Mouse (Mus musculus) neutrophil, adult 65 days (primary cell): ENCODE data around the gene Prl8a2. TPM values are rescaled to one million over a fixed set of nuclear protein-coding genes. Genes with fewer than 3 reads are reported as not detected.

Experiments used
- total RNA-seq: library from RNA; stranded (reverse); gene quantifications from 2 replicates; pipeline ENCODE4 v1.2.4, GENCODE M21; 2023

Prl8a2 gene
- total RNA-seq, result not detected in 2 replicates

DNA sequence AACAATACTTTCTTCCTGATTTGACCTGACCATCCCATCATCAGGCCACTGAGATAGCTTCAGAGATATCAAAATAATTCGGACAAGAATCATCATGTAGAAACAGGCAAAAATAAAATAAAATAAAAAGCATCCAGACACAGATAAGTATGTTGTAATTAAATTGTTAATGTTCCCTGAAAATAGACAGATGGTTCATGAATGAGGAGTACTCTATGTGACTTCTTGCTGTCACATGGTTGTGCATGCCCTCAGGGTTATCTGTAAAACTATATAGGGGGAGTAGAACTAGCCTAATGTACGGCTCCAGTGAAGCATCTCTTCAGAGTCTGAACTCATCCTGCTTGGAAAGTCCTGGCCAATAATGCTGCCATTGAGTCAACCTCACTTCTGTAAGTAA is at the start of gene Prl8a2:
Gene Prl8a2, plus strand, starts transcription at position 301 of the 400 bp plus-strand sequence.

GRCm38 (mm10) chr13:27312334-27313225 is 32.9 kb upstream of the Prl8a2 start, which contains the start of gene Prl6a1:
Gene Prl6a1, plus strand, starts transcription at chr13:27312627.

GRCm38 (mm10) chr13:27390746-27391145 is 45.3 kb downstream of the Prl8a2 start, which contains the start of gene Prl2b1:
Gene Prl2b1, minus strand, starts transcription at chr13:27390846.

Other genes starting within 250 kb of the Prl8a2 start
- gene Prl3d2, start 224.0 kb upstream of the Prl8a2 start, total RNA-seq, result not detected in 2 replicates
- not detected in 2 replicates for gene Prl3d3, start 188.9 kb upstream of the Prl8a2 start, total RNA-seq
- gene Prl3c1, start 149.0 kb upstream of the Prl8a2 start, total RNA-seq, result not detected in 2 replicates
- not detected in 2 replicates for gene Prl3b1, start 103.8 kb upstream of the Prl8a2 start, total RNA-seq
- gene Prl3a1, start 86.2 kb upstream of the Prl8a2 start, total RNA-seq, result not detected in 2 replicates
- not detected in 2 replicates for gene Prl6a1, start 33.0 kb upstream of the Prl8a2 start, total RNA-seq
- gene Prl2b1, start 45.2 kb downstream of the Prl8a2 start, total RNA-seq, result not detected in 2 replicates
- not detected in 2 replicates for gene Prl8a6, start 93.0 kb downstream of the Prl8a2 start, total RNA-seq
- gene Prl8a8, start 167.5 kb downstream of the Prl8a2 start, total RNA-seq, result not detected in 2 replicates
- gene Prl8a9, start 218.9 kb downstream of the Prl8a2 start, total RNA-seq, result not detected in 2 replicates
- gene Prl8a1, start 236.5 kb downstream of the Prl8a2 start, total RNA-seq, result not detected in 2 replicates